Mouse (Mus musculus) liver, adult 2 months (tissue): Measurements from ENCODE around the gene Mdm4.

ENCODE experiments used
- CTCF ChIP-seq: fragments of 200-500 bp; IDR thresholded peaks from 2 replicates; pipeline ENCODE4 v1.5.1; 2011; ENCODE audit warnings: low read depth, low read length, control low read depth
- POLR2A ChIP-seq: fragments of 200-500 bp; IDR thresholded peaks from 2 replicates; pipeline ENCODE4 v1.6.1; 2011; ENCODE audit warnings: low read length, control low read depth; ENCODE audit not compliant: insufficient read depth; ENCODE audit errors: extremely low read depth

DNA sequence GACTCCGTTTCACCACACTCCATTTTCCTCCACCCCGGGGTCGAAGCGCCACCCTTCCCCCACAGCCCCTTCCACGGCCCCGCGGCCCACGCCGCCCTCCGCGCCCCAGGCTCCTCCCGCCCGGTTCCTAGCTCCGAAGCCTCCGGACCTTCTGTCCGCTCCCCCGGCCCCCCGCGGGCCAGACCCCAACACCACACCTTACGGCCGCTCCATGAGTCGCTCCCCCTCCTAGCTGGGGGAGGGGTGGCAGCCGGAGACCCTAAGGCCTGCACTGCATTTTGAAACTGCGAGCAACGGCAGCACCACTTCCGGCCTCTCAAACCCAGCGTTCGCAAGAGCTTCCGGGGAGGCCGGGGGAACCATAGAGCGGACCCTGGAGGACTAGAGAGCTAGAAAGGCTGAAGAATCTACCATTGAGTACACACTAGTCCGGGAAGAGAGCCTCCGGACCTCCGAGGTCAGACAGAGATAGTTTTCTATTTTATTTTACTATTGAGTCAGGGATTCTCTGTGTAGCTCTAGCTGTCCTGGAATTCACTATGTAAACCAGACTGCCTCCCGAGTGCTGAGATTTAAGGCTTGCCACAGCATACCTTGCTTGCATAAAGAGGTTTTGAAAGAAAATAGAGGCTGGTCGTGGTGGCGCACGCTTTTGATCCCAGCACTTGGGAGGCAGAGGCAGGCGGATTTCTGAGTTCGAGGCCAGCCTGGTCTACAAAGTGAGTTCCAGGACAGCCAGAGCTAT lies 5.1 kb downstream of the Mdm4 start:
- TF ChIP-seq CTCF (no peak), POLR2A (peak; percentile 56; the same call in 1 of the 2 replicates)
